Mouse (Mus musculus): ENCODE data around the gene Pten.
"Not testable (repeated sequence)": the region's sequence is repeated elsewhere in the genome, so short reads cannot be mapped to it uniquely, and the experiment has no call there.

Pten gene

GRCm38 (mm10) chr19:32754188-32755000 lies 2.9 kb upstream of the Pten start:
- no peak for DNase-seq (ENCODE audit: low read depth, low spot score)

DNA sequence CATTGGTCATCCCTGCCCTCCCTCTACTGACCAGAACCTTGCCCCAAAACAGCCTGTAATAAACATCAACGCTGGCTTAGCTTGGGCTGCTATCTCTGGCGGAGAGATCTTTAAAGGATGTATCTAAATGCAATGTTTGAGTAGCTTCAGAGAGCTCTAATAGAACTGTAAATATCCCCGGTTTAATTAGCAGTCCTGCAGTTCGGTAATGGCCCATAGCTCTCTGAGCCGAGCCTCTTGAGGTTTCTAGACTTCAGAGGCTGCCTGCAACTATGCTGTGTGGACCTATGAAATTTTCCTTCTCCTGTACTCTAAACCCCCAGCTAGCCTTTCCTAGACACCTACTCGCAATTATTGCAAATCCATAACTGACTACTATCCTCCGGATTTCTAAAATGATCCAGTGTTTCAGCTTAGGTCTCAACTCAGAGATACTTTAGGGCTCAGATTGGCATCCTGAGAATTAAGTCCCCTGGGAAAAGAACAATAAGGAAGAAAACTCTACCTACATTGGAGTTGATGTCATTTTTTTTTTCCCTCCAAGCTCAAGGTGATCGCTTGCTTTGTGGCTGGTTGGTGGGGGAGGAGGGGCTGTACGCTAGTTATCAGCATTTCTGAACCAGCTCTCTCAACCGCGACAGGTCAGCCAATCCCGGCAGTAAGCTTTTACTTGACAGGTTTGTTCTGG lies 2.0 kb upstream of the Pten start:
- no peak for DNase-seq (ENCODE audit: low read depth, low spot score)

- peak; percentile 98 for DNase-seq (ENCODE audit: low read depth, low spot score)
These were observed 1.3 kb upstream of the Pten start for GRCm38 (mm10) chr19:32755792-32756635.

DNA sequence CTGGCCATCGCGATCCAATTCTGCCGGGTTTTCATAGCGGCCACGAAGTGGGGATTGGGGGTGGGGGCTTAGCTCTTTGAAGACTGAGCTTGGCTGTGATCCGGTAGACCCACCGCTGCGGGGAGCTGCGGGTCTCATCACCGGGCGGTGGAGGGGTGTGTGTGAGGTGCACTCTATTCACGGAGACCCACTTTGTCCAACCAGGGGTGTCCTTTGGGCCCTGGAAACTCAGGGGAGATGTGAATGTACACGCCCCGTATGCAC lies 729 bp upstream of the Pten start:
- DNase-seq (ENCODE audit: low read depth, low spot score), result no peak

DNA sequence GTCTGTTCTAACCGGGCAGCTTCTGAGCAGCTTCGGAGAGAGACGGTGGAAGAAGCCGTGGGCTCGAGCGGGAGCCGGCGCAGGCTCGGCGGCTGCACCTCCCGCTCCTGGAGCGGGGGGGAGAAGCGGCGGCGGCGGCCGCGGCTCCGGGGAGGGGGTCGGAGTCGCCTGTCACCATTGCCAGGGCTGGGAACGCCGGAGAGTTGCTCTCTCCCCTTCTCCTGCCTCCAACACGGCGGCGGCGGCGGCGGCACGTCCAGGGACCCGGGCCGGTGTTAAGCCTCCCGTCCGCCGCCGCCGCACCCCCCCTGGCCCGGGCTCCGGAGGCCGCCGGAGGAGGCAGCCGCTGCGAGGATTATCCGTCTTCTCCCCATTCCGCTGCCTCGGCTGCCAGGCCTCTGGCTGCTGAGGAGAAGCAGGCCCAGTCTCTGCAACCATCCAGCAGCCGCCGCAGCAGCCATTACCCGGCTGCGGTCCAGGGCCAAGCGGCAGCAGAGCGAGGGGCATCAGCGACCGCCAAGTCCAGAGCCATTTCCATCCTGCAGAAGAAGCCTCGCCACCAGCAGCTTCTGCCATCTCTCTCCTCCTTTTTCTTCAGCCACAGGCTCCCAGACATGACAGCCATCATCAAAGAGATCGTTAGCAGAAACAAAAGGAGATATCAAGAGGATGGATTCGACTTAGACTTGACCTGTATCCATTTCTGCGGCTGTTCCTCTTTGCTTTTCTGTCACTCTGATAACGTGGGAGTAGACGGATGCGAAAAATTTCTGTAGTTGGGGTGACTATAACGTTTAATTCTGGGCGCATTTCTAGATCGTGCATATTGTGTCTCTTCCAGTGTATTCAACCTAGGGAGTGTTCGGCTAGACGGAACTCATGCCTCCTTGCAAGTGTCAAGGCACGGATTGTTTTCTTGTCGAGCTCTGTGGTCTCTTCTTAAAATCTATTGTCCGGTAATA lies 815 bp downstream of the Pten start:
- peak; percentile 56 for DNase-seq (ENCODE audit: low read depth, low spot score)

- no peak for DNase-seq (ENCODE audit: low read depth, low spot score)
These were observed 1.5 kb downstream of the Pten start for GRCm38 (mm10) chr19:32758793-32759161.

DNA sequence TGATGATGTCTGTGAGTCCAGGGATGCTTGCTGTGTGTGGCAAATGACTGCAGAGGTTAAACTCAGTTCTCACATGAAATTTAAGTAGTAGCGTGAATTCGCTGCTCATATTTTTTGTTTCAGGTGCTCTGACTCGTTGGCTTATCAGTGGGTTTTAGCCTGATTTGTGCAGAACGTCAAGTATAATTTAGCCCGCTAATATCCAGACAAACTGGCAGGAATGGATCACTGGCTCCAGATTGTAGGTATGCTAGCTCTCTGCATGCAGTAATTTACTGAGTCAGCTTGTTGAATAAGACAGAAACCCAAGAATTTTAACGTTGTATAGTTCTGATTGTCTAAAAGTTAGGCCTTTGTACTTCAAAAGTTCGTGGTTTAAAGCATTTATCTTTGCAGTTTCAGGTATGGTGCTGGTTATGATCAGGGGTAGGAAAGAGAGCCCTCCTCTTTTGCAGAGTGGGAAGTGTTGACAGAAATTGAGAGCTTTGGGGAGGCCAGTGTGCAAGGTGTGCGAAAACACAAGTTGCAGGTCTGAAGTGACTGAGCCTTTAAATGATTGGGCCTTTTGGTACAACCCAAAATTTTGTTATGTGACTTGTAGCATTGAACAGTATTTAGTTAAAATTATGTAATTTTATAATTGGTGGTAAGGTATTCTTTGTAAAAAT lies 2.2 kb downstream of the Pten start:
- DNase-seq (ENCODE audit: low read depth, low spot score), result no peak

GRCm38 (mm10) chr19:32760499-32760898 lies 3.2 kb downstream of the Pten start:
- DNase-seq (ENCODE audit: low read depth, low spot score), result no peak

DNA sequence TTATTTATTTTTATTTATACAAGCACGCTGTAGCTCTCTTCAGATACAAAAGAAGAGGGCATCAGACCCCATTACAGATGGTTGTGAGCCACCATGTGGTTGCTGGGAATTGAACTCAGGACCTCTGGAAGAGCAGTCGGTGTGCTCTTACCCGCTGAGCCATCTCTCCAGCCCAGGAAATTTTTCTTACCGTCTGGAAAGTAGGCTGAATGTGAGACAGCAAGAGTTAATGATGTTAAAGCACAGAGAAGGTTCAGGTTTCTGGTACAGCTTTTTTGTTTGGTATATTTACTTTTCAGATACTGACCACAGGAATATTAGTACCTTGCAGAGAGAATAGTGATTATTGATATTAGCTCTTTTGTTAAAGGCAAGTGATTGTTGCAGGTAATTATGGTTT lies 3.9 kb downstream of the Pten start:
- no peak for DNase-seq (ENCODE audit: low read depth, low spot score)

DNA sequence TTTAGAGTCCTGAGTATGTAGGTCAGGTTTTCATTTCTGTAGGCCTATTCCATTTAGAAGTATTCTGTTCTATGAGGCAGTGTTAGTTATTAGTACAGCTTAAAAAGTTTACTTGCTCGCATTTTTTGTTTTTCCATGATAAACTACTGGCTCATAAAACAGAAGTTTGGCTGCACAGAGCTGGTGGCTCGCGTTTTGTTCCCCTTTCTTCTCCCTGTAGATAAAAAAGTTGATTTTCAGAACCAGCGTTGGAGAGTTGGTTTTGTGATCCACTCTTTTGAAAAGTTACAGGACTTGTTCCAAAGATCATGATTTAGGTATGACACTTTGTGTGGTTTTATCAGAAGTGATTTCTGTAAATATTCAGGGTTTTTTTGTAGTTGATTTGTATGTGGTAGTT lies 5.2 kb downstream of the Pten start:
- no peak for DNase-seq (ENCODE audit: low read depth, low spot score)

DNA sequence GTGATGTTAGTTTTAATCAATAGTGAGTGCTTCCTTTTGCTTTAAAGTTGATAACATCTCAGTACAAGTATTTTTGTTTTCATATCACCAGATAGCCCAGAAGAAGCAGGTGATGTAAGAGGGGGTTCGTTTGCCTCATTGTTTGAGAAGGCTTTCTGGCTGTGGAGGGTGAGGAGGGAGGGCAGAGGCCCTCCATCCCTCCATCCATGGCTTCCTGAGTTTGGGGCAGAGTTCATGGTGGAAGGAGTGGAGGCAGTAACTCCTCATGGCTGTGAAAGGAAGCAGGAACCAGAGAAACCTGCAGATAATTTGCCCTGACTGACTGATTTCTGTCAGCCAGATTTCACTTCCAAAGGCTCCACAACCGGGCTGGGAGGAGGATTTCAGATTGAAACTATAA lies 21.1 kb downstream of the Pten start:
- no peak for DNase-seq (ENCODE audit: low read depth, low spot score)

DNA sequence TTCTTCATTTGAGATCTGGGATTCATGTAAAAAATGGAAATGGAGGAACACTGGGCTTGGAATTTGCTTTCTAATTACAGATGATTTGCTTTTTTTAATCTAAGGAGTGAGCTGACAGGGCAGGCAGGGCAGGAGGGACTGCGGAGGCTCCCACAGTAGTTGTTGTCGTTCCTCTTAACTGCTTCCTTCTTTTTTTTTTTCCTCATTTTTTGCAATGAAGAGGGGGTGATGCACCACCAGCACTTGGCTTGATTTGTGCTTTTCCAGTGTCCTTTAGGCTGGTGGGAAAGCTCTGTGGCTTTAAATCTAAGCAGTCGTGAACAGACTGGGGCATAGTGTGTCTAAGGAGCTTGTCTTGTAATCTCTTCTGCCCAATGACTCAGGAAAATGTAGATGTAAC lies 21.8 kb downstream of the Pten start:
- DNase-seq (ENCODE audit: low read depth, low spot score), result no peak

- DNase-seq (ENCODE audit: low read depth, low spot score), result no peak
These were observed 24.2 kb downstream of the Pten start for GRCm38 (mm10) chr19:32781305-32782071.

- DNase-seq (ENCODE audit: low read depth, low spot score), result not testable (repeated sequence)
These were observed 30.1 kb downstream of the Pten start for GRCm38 (mm10) chr19:32787388-32787787.

GRCm38 (mm10) chr19:32788016-32788415 lies 30.7 kb downstream of the Pten start:
- DNase-seq (ENCODE audit: low read depth, low spot score), result not testable (repeated sequence)

GRCm38 (mm10) chr19:32789535-32789934 lies 32.2 kb downstream of the Pten start:
- no peak for DNase-seq (ENCODE audit: low read depth, low spot score)

DNA sequence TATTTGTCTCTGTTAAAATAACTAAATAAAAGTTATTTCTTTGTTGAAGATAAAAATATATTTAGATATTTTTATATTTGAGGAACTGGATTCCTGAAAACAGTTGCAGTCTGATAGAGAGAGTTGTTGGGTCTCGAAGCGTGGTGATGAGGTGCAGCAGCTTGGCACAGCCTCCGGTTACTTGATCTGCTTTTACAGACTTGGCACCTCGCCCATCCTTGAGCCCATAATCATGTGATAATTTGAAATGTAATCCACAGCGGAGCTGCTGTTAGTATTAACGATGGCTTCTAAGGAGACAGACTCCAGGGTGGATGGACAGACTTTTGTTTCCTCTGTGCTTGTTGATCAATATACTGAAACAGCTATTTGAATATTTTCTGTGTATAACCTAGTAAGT lies 35.3 kb downstream of the Pten start:
- no peak for DNase-seq (ENCODE audit: low read depth, low spot score)

DNA sequence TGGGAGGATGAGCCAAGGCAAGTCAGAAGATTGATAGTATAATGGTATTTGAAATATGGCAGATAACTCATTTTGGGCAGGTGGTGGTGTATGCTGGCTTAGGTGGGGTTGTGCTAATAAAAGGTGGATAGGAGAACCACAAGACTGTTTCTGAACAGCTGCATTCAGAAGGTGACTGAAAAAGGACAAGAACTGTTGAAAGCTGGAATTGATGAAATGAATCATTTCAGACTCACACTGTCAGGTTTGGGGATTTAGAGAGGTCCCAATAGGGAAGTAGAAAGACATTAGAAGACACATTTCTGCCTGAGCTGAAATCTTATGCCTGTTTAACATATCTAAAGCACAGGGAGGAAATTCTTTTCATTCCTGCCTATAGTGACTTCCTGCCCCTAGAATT lies 36.6 kb downstream of the Pten start:
- peak; percentile 78 for DNase-seq (ENCODE audit: low read depth, low spot score)

DNA sequence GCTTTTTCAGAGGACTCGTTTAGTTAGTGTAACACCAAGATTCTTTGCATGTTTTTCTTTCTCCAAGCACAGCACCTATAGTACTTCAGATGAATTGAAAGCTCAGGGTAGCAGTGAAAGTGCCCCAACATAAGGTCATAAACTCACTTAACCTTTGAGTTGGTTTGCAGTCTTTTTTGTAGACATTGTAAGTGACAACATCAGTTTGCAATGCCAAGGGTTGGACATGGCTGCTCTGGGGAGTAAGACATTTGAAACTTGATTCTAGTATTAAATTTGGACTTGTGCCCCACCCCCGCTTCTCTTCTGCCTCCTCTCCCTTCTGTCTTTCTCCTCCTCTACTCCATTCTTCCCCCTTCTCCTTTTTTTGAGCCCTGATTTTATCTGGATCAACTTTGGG lies 43.3 kb downstream of the Pten start:
- no peak for DNase-seq (ENCODE audit: low read depth, low spot score)

DNA sequence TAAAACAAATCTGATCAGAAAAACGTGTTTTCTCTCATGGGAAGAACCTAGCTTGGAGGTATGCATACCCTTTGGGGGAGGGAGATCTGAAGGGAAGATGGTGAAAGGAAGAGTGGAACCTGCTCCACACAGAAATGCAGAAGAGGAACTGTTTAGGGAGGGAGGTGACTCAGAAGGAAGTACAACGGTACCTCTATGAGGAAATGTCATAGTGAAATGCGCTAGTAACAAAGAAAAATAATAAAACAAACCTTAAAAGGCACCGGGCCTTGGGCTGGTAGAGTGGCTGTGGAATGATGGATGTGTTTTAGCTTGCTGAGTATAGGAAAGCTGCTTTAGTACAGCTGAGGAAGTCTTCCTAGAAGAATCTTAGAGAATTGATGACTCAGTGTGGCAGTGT lies 47.4 kb downstream of the Pten start:
- no peak for DNase-seq (ENCODE audit: low read depth, low spot score)

Data from R1 (cell line).